Mouse (Mus musculus) layer of hippocampus, postnatal 25 days (tissue): ENCODE measurements around the gene Zfp382. TPM values are rescaled to one million over a fixed set of nuclear protein-coding genes. Genes with fewer than 3 reads are reported as not detected.
"Not testable (repeated sequence)": the region's sequence is repeated elsewhere in the genome, so short reads cannot be mapped to it uniquely, and the experiment has no call there.

Source experiments
- DNase-seq, 2 experiments: peaks; one replicate each; pipeline ENCODE4 v3.0.0; 2022; ENCODE audit warnings: mixed read lengths in 2 of 2, low spot score in 1 of 2; ENCODE audit errors: extremely low spot score in 1 of 2
- total RNA-seq, 2 experiments: library from RNA; stranded (reverse); gene quantifications; 2 replicates each; pipeline ENCODE4 v1.2.3; 2021

Zfp382 gene
- total RNA-seq, result 10 to 100 TPM; 30.4 to 31.5 TPM

- peak; percentile 85 to 86 for DNase-seq
Observed at GRCm38 (mm10) chr7:30121308-30122187, at the start of gene Zfp382. TSS of gene Zfp382 (plus strand) at chr7:30121942.

DNA sequence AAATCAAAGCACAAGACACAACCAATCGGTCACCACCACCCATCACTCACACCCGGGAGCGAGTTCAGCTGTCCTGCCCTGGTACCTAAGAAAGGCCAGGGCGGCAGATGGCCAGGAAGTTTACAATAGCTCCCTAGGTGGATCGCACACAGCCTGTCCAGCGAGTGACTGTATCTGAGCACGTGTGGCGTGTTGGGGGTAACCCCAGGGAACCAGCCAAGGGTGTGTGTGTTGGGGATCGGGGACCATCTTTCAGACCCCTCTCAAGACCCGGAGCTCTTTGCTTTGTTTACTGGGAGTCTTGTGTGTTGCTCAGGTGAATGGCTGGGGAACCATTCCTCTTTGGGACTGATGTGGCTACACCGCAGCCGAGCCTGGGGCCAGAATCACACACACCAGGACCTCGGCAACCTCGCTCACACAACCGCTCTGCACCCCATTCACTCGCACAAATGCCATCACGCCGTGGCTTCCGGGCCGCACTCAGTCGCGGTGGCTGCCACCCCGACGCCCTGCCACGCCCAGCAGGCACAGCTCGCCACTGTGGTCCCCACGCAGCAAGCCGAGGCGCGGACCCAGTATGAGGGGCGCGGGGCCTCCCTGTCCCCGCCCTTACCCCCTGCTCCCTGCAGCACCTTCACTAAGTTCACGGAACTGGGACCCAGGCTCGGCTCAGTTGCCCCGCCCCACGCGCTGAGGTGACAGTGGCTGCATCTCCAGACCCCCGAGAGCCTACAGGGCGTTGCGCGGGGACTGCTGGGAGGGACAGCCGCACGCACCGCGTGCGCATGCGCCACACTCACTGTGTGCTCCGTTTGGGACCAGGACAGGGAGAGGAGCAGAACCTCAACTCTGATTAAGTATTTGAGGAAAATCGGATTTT is 49.4 kb upstream of the Zfp382 start, which contains the start of gene Zfp82:
Gene Zfp82, minus strand, starts transcription at position 755 of the 883 bp plus-strand sequence.
- DNase-seq, result peak; percentile 76 to 79

- DNase-seq, result no peak
Observed at GRCm38 (mm10) chr7:30086524-30086923, 35.2 kb upstream of the Zfp382 start.

DNA sequence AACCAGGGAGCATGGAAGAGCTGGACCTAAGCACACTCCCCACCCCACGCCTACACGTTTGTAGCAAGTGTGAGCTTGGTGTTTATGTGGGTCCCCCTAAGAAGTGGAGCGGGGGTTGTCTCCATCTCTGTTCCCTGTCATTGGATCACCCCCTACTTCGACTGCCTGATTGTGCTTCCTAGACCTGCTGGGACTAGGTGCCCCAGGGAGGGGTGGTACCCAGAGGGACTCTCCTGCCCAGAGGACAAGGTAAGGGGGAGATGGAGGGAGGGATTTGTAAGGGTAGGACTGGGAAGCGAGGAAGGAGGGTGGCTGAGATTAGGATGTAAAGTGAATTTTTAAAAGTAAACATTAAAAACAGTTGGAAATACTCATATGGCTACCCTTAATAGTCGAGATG is 32.3 kb upstream of the Zfp382 start:
- no peak for DNase-seq

DNA sequence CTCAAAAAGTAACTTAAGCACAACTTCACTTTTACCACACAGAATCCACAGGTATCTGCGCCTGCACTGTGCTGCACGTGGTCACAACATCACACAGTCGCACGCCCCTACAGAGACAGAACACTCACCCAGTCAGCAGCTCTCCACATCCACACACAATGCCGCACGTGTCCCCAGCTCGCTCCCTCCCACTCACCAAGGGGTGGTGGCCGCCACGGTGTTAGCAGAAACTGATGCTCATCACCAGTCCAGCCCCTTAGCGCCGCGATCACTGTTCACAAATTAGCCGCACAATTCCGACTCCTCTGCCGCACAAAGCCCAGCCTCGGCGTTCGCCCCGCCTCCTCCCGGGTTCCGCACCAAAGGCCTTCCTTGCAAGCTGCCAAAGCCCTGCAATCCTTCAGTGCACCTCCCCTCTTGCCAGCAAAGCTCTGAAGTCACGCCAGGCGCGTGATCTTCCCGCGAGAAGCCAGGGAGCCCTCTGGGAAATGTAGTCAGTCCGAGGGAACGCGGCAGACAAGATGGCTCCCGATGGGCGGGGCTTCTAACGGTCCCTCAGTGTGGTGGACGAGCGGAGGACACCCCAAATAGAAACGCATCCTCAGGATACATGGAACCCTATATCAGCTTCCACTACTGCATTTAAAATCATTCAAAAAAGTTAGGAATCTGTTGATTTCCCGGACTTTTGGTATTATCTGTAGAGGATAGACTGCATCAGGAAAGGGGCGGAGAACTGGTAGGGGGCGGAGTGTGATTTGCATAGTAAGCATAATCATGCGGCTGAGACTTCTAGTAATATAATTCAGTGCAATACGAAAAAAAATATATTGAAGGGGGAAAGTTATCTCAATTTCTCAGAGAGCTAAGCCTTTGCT is 31.4 kb upstream of the Zfp382 start, which contains the start of the genes Gm26920 and Zfp566:
Gene Gm26920, minus strand, starts transcription at position 319 of the 878 bp plus-strand sequence.
Gene Zfp566, minus strand, starts transcription at position 436 of the 878 bp plus-strand sequence.
- DNase-seq, result peak; percentile 89 to 95

DNA sequence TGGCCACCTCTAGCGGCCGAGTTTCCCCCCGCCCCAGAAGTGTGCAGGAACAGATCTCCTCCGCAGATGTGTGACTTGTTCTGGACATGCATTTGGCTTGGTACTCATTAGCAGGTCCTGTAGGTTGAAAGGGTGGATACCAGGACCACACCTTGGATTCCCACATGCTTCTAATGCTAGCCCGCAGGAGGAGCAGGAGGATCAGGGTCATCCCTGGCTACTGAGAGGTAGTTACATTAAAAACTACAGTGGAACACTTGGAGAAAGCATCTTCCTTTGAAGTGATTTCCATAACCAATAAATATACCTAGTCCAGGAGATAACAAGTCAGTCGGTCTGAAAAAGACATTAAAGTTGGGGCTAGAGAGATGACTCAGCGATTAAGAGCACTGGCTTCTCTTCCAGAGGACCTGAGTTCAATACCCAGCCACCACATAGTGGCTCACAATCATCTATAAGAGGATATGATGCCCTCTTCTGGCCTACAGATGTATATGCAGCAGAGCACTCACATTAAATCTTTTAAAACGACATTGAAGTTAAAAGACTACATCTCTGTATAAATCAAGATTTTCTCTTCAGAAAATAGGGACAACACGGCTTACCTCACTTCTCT is 30.7 kb upstream of the Zfp382 start:
- no peak for DNase-seq

DNA sequence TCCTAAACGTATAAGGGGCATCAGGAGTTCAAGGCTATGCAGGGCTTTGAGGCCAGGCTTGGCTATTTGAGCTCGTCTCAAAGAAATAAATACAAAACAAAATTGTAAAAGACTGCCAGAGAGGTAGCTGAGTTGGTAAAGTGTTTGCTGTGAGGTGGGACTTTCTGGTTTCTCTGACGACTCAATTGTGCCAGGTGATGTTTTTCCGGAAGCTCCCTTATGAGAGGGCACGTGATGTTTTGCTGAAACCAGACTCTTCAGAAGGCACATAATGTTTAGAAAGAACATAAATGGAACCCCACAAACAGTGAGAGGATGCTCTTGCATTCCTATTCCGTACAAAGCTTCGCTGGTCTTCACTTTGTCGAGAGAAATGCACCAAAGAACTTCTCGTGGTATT is 29.1 kb upstream of the Zfp382 start:
- DNase-seq, result no peak

DNA sequence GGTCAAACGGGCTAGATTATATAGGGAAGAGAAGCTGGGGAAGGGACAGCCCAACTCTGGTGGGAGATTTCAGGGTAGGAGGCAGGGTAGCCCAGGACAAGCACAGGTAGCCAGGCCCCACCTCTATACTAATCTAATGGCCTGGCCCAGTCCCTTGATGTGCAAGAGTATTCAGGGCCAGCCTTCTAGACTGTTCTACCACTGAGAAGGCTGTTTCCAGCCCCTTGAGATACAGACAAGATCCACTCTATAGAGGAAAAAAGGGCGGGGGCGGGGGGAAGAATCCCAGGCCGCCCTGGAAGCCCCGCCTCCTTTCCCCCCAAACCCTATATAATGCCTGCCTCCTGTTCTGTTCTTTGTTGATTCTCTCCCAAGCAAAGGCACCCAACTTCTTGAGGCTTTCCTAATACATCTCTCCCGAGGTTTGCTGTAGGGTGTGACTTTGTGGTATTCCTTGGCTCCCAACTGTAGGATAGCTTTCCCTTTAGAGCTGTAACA is 27.8 kb upstream of the Zfp382 start:
- no peak for DNase-seq

DNA sequence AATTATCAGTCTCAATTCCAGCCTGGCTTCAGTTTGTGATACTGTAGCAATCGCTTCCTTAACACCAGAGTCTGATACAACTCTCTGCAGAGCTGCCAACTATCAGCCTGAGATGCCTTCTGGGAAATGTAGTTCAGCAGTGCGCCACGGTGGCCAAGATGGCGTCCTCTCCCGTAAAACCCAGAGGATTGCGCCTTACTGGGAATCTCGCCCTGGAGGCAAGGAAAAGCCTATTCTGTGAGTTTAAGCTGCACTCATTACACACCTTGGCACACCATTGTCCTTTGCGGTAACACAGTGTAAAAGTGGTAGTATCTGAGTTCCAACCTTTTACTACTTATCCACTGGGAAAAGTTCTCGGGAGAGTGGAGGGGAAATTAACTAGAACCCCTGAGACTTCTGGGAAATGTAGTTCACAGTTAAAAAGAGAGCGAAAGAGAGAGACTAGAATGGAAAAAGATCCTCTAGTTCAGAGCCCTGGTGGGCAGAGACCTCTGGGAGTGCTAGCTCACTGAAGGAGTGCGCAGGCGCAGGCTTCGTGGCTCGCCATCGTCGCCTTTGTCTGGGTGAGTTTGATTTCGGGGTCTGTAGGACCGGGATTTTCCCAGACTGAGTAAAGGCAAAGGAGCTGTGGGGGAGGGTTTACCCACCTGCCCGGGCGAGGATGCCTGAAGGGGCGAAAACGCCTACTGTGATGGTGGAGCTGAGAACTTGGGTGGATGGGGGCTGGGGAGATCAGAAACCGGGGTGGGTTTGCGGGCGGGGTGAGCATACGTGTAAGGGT is 26.9 kb upstream of the Zfp382 start, which contains the start of gene Zfp260:
Gene Zfp260, plus strand, starts transcription at position 132 of the 784 bp plus-strand sequence.
- peak; percentile 80 to 88 for DNase-seq

- DNase-seq, result no peak
Observed at GRCm38 (mm10) chr7:30095551-30096125, 26.1 kb upstream of the Zfp382 start.

- DNase-seq, result peak; percentile 54 to 73
Observed at GRCm38 (mm10) chr7:30099297-30099696, 22.4 kb upstream of the Zfp382 start.

GRCm38 (mm10) chr7:30116076-30116475 is 5.7 kb upstream of the Zfp382 start:
- DNase-seq, result no peak

- DNase-seq, result not testable (repeated sequence)
Observed at GRCm38 (mm10) chr7:30117935-30118334, 3.8 kb upstream of the Zfp382 start.

DNA sequence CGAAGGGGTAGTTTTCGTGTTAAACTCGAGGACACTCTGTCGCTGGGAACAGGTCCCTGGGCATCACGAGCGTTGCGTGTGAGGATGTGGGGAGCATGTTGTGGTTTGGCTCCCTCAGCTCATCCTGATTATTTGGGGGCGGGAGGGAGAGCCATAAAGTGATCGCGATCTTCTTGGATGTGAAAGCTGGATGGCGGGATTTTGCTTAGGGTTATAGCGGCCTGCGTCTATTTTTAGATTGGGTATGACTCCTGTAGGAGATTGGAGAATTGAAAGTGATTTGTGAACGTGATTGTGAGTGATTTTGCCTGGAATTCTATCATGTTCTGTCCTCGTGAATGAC is 417 bp downstream of the Zfp382 start:
- DNase-seq, result no peak

DNA sequence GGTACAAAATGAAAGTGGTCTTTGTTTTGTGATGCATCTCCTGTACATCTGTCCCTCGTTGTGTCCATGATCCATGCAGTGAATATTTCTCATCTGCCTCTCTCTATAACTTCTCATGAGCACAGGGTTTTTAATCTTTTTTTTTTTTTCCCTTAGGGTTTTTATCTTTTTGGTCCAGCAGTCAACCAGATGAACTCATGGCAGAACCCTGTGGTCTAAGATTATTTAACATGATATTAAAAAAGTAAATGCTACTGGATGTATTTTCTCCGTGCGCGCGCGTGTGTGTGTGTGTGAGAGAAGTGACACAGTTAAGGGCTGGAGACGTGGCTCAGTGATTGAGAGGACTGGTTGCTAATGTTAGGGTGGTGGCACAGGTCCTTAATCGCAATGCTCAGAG is 8.2 kb downstream of the Zfp382 start:
- DNase-seq, result no peak

DNA sequence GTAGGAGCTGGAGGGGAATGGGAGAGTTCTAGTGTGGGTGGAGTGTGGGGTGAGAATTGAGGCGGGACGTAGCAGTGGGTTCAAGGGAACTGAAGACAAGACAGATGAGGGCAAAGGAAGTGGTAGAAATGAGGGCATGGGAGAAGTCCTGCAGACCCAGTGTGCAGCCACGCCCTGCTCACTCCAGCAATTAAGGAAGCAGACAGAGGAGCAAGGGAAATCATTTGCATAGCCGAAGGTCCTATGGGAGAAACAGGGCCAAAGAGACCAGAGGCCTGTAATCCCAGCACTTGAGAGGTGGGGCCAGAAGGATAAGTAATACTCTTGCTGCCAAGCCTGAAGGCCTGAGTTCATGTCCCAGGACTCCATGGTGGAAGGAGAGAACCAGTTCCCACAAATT is 10.7 kb downstream of the Zfp382 start:
- no peak for DNase-seq

DNA sequence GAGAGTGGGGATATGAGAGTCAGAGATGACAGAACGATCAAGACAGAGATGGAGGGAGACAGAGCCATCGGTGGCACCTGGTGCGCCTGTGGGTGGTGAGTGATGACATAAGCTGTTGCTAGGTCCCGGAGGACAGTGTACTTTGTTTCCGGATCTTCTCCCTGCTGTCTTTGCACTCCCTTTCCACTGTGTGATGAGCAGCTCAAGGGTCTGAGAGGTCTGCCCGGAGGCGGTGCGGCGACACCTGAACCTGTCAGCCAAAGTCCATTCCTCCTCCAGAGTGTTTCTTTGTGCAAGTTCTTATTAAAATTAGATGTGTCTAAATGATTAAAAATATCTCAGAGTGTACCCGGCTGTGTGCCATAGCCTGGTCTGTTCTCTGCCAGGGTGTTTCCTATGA is 15.1 kb downstream of the Zfp382 start:
- peak in 1 of 2 experiments; percentile 11 for DNase-seq

GRCm38 (mm10) chr7:30143170-30143554 is 21.4 kb downstream of the Zfp382 start:
- no peak for DNase-seq
